Mouse (Mus musculus): Measurements from ENCODE around the gene Zfp628. TPM values are rescaled to one million over a fixed set of nuclear protein-coding genes. Genes with fewer than 3 reads are reported as not detected.

Gene Zfp628
- total and polyA plus RNA-seq, 3 experiments: 6.8 to 9.4 (median 7.5) TPM

- H3K9ac ChIP-seq (ENCODE audit: low read depth, low read length): no peak overlapping the region
- H3K27me3 ChIP-seq (ENCODE audit: control insufficient read depth, insufficient read depth, low read length): no peaks in the 10 kb centered on the region; the same call in 1 of the 2 replicates
- H3K4me1 ChIP-seq (ENCODE audit: control insufficient read depth, insufficient read depth, low read length): peaks cover 3% of the 10 kb centered on the region; the same call in 1 of the 2 replicates
- 26% methylated on average over 9 of the region's 9 CpGs for WGBS
- H3K27ac ChIP-seq: no peak overlapping the region
- DNase-seq: peak; percentile 50 to 76
- H3K4me3 ChIP-seq: no peak overlapping the region
- H3K79me2 ChIP-seq (replicated peaks; ENCODE audit: control insufficient read depth, insufficient read depth, low read length): no peaks in the 10 kb centered on the region; the same call in 1 of the 2 replicates
- TF ChIP-seq POLR2A (IDR thresholded peaks at IDR 0.05; ENCODE audit: insufficient read depth, low read depth, low read length) (no peak), CTCF (IDR thresholded peaks at IDR 0.05) (peak; percentile 80)
- intact Hi-C loops (cut with DNase I): loop anchor here (1.0 to 10.0 kb wide), 3 partner anchors 29 to 767 kb away; partner anchors contain the start of gene Ppp1r12c
- no peaks in the 10 kb centered on the region for H3K36me3 ChIP-seq (ENCODE audit: control insufficient read depth, insufficient read depth, low read length)
Measured at GRCm38 (mm10) chr7:4911561-4911960, 3.5 kb upstream of the Zfp628 start.

- no peak overlapping the region for H3K9ac ChIP-seq (ENCODE audit: low read depth, low read length)
- peaks cover 3% of the 10 kb centered on the region; the same call in 1 of the 2 replicates for H3K4me1 ChIP-seq (ENCODE audit: control insufficient read depth, insufficient read depth, low read length)
- no peaks in the 10 kb centered on the region for H3K36me3 ChIP-seq (ENCODE audit: control insufficient read depth, insufficient read depth, low read length)
- intact Hi-C loops (cut with DNase I): loop anchor here (10.0 kb wide), 2 partner anchors 407 to 767 kb away; partner anchors contain the start of gene Ppp1r12c
- no peak overlapping the region for H3K4me3 ChIP-seq
- WGBS: 60% methylated on average over 5 of the region's 5 CpGs
- no peak for TF ChIP-seq POLR2A (IDR thresholded peaks at IDR 0.05; ENCODE audit: insufficient read depth, low read depth, low read length)
- no peak for TF ChIP-seq EP300 (IDR thresholded peaks at IDR 0.05; ENCODE audit: insufficient read depth, low read depth, low read length)
- TF ChIP-seq CTCF (IDR thresholded peaks at IDR 0.05): no peak
- H3K79me2 ChIP-seq (replicated peaks; ENCODE audit: control insufficient read depth, insufficient read depth, low read length): no peaks in the 10 kb centered on the region; the same call in 1 of the 2 replicates
- no peak overlapping the region for H3K27ac ChIP-seq
- DNase-seq: no peak
- no peaks in the 10 kb centered on the region; the same call in 1 of the 2 replicates for H3K27me3 ChIP-seq (ENCODE audit: control insufficient read depth, insufficient read depth, low read length)
Measured at GRCm38 (mm10) chr7:4912248-4912647, 2.8 kb upstream of the Zfp628 start.

GRCm38 (mm10) chr7:4915669-4916416 is 826 bp downstream of the Zfp628 start:
- WGBS: 15% methylated on average over 14 of the region's 14 CpGs
- intact Hi-C loops (cut with DNase I): loop anchor here (1.0 to 10.0 kb wide), 5 partner anchors 49 to 771 kb away; partner anchors contain the start of genes Ppp1r12c and Ppp6r1
- no peak for DNase-seq
- TF ChIP-seq POLR2A (IDR thresholded peaks at IDR 0.05; ENCODE audit: insufficient read depth, low read depth, low read length): no peak
- TF ChIP-seq EP300 (IDR thresholded peaks at IDR 0.05; ENCODE audit: insufficient read depth, low read depth, low read length): no peak
- TF ChIP-seq CTCF (IDR thresholded peaks at IDR 0.05): no peak
- H3K4me3 ChIP-seq: peak overlapping the region; percentile 92
- H3K36me3 ChIP-seq (ENCODE audit: control insufficient read depth, insufficient read depth, low read length): no peaks in the 10 kb centered on the region
- H3K27ac ChIP-seq: peak overlapping the region; percentile 97
- no peaks in the 10 kb centered on the region for H3K27me3 ChIP-seq (ENCODE audit: control insufficient read depth, insufficient read depth, low read length)
- H3K79me2 ChIP-seq (replicated peaks; ENCODE audit: control insufficient read depth, insufficient read depth, low read length): no peaks in the 10 kb centered on the region; the same call in 1 of the 2 replicates
- peak overlapping the region; percentile 92 for H3K9ac ChIP-seq (ENCODE audit: low read depth, low read length)
- H3K4me1 ChIP-seq (ENCODE audit: control insufficient read depth, insufficient read depth, low read length): peaks cover 3% of the 10 kb centered on the region; the same call in 1 of the 2 replicates

- WGBS: 90% methylated on average over 2 of the region's 2 CpGs
Measured at GRCm38 (mm10) chr7:4917494-4917893, 2.5 kb downstream of the Zfp628 start.

GRCm38 (mm10) chr7:4918681-4919080 is 3.7 kb downstream of the Zfp628 start:
- no peak overlapping the region for H3K9ac ChIP-seq (ENCODE audit: low read depth, low read length)
- H3K79me2 ChIP-seq (replicated peaks; ENCODE audit: control insufficient read depth, insufficient read depth, low read length): no peaks in the 10 kb centered on the region; the same call in 1 of the 2 replicates
- H3K4me3 ChIP-seq: no peak overlapping the region
- peaks cover 11% of the 10 kb centered on the region for H3K4me1 ChIP-seq (ENCODE audit: control insufficient read depth, insufficient read depth, low read length)
- no peak for TF ChIP-seq EP300 (IDR thresholded peaks at IDR 0.05; ENCODE audit: insufficient read depth, low read depth, low read length)
- no peak for TF ChIP-seq CTCF (IDR thresholded peaks at IDR 0.05)
- no peak for TF ChIP-seq POLR2A (IDR thresholded peaks at IDR 0.05; ENCODE audit: insufficient read depth, low read depth, low read length)
- 92% methylated on average over 15 of the region's 15 CpGs for WGBS
- H3K36me3 ChIP-seq (ENCODE audit: control insufficient read depth, insufficient read depth, low read length): no peaks in the 10 kb centered on the region
- H3K27me3 ChIP-seq (ENCODE audit: control insufficient read depth, insufficient read depth, low read length): no peaks in the 10 kb centered on the region
- DNase-seq: no peak
- intact Hi-C loops (cut with DNase I): loop anchor here (5.0 to 10.0 kb wide), 4 partner anchors 51 to 774 kb away; partner anchors contain the start of genes Ppp1r12c and Ppp6r1
- H3K27ac ChIP-seq: no peak overlapping the region

More at GRCm38 (mm10) chr7:4917494-4917893, 2.5 kb downstream of the Zfp628 start:
- Histone ChIP-seq H3K9ac (ENCODE audit: low read depth, low read length) (no peak overlapping the region), H3K79me2 (replicated peaks; ENCODE audit: control insufficient read depth, insufficient read depth, low read length) (no peaks in the 10 kb centered on the region; the same call in 1 of the 2 replicates), H3K4me3 (no peak overlapping the region), H3K36me3 (ENCODE audit: control insufficient read depth, insufficient read depth, low read length) (no peaks in the 10 kb centered on the region), H3K27me3 (ENCODE audit: control insufficient read depth, insufficient read depth, low read length) (no peaks in the 10 kb centered on the region), H3K27ac (no peak overlapping the region), H3K4me1 (ENCODE audit: control insufficient read depth, insufficient read depth, low read length) (peaks cover 4% of the 10 kb centered on the region)
- no peak for DNase-seq
- intact Hi-C loops (cut with DNase I): loop anchor here (5.0 to 10.0 kb wide), 4 partner anchors 50 to 773 kb away; partner anchors contain the start of genes Ppp1r12c and Ppp6r1
- TF ChIP-seq CTCF (IDR thresholded peaks at IDR 0.05): no peak
- TF ChIP-seq POLR2A (IDR thresholded peaks at IDR 0.05; ENCODE audit: insufficient read depth, low read depth, low read length): no peak
- TF ChIP-seq EP300 (IDR thresholded peaks at IDR 0.05; ENCODE audit: insufficient read depth, low read depth, low read length): no peak

All from heart, adult 2 months (tissue).